In the genomic region with DNA sequence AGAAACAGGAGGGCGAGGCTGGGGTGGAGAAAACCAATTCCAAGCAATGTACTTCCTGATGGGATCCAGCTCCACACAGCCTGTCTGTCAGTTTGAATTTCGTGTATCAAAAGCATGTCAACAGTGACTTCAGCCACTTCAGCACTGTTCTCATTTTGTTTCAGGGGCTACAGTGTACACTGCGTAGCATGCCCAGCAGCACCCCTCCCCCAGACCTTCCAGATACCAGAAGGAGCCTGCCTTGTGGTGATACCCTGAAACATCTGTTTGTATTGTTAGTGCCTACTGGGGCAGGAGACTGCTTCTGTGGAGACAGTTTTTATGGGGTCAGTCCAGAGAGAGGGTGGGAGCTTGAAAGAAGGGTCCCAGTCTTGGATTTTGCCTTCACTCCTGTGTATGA, we compare ENCODE assay signal across 19 mouse cellular contexts. TPM values are rescaled to one million over a fixed set of nuclear protein-coding genes. Genes with fewer than 3 reads are reported as not detected.
DNase-seq lines count a peak whose midpoint lies in the region; ATAC-seq lines count a peak whose summit lies in the region.
"Had no signal": no experiment of that assay in that cellular context is flagged by ENCODE, and none has a peak within 500 bp of the region (broad histone marks: within the 10 kb centered on the region; RNA-seq: fewer than 3 reads in every experiment).

No protein-coding gene starts in this region.

- H3K27ac ChIP-seq in heart, embryonic 11.5 days (ENCODE audit: low read depth, low read length) = peak overlapping the region; percentile 30; the same call in 1 of the 2 replicates
- H3K27ac ChIP-seq in hindbrain, embryonic 10.5 days = peak overlapping the region; percentile 81
- no peak overlapping the region for H3K27ac ChIP-seq in hindbrain, embryonic 16.5 days (ENCODE audit: low read depth, low read length)
- H3K27ac ChIP-seq: liver, embryonic 14.5 days; midbrain, embryonic 15.5 days had no signal

- peaks cover 52% of the 10 kb centered on the region for H3K4me1 ChIP-seq in heart, embryonic 11.5 days (ENCODE audit: control insufficient read depth, insufficient read depth, low read length)
- H3K4me1 ChIP-seq in hindbrain, embryonic 10.5 days (replicated peaks) = peaks cover 40% of the 10 kb centered on the region
- H3K4me1 ChIP-seq in hindbrain, embryonic 16.5 days (ENCODE audit: control insufficient read depth, insufficient read depth, low read depth, low read length) = no peaks in the 10 kb centered on the region

- 0 out of 2 replicates have a peak, but pooled peaks have one; percentile 44 for ATAC-seq in heart, embryonic 11.5 days (replicated peaks; ENCODE audit: insufficient number of reproducible peaks, low FRiP score, low TSS enrichment)
- no peak for ATAC-seq in hindbrain, embryonic 16.5 days
- ATAC-seq: inflammation-experienced regulatory T-cells, adult 6 months; midbrain, embryonic 15.5 days had no signal

- H3K9ac ChIP-seq in heart, embryonic 11.5 days (ENCODE audit: low read depth, low read length) = no peak overlapping the region
- no peak overlapping the region for H3K9ac ChIP-seq in hindbrain, embryonic 16.5 days (ENCODE audit: low read depth, low read length)
- H3K9ac ChIP-seq: liver, embryonic 14.5 days; midbrain, embryonic 15.5 days had no signal

- DNase-seq in heart, postnatal 10 days = no peak
- DNase-seq in hindbrain, embryonic 10.5 days (ENCODE audit: low spot score) = no peak
- DNase-seq in thymus, postnatal 4 days = peak; percentile 33
- DNase-seq in thymus, postnatal 14 days = no peak
- DNase-seq in retina, postnatal 1 day = peak; percentile 50
- DNase-seq in cerebellum, postnatal 14 days = no peak
- DNase-seq: adrenal gland, adult 2 months; cerebellum, adult 2 months; gastrocnemius, postnatal 25 days; kidney, adult 2 months; kidney, postnatal 10 days; right cerebral cortex, postnatal 4 days; thymus, postnatal 36 days had no signal

- H3K36me3 ChIP-seq in heart, embryonic 11.5 days (ENCODE audit: control insufficient read depth, insufficient read depth, low read length) = no peaks in the 10 kb centered on the region
- H3K36me3 ChIP-seq in hindbrain, embryonic 10.5 days = no peaks in the 10 kb centered on the region
- no peaks in the 10 kb centered on the region for H3K36me3 ChIP-seq in hindbrain, embryonic 16.5 days (ENCODE audit: control insufficient read depth, insufficient read depth, low read length)
- H3K36me3 ChIP-seq: midbrain, embryonic 15.5 days had no signal

- no peaks in the 10 kb centered on the region for H3K27me3 ChIP-seq in heart, embryonic 11.5 days (ENCODE audit: control insufficient read depth, insufficient read depth, low read length)
- H3K27me3 ChIP-seq in hindbrain, embryonic 10.5 days (ENCODE audit: insufficient read depth, poor library complexity, severe bottlenecking) = no peaks in the 10 kb centered on the region
- H3K27me3 ChIP-seq in hindbrain, embryonic 16.5 days (replicated peaks; ENCODE audit: control insufficient read depth, insufficient read depth, low read length) = no peaks in the 10 kb centered on the region
- H3K27me3 ChIP-seq: midbrain, embryonic 15.5 days had no signal

- no peaks in the 10 kb centered on the region for H3K9me3 ChIP-seq in heart, embryonic 11.5 days (replicated peaks; ENCODE audit: control insufficient read depth, low read length)
- no peaks in the 10 kb centered on the region for H3K9me3 ChIP-seq in hindbrain, embryonic 10.5 days
- H3K9me3 ChIP-seq in hindbrain, embryonic 16.5 days (ENCODE audit: control insufficient read depth, low read length) = no peaks in the 10 kb centered on the region
- H3K9me3 ChIP-seq: midbrain, embryonic 15.5 days had no signal

- H3K4me2 ChIP-seq in heart, embryonic 11.5 days = no peak overlapping the region
- H3K4me2 ChIP-seq in hindbrain, embryonic 16.5 days (ENCODE audit: low read length) = no peak overlapping the region
- H3K4me2 ChIP-seq: midbrain, embryonic 15.5 days had no signal

- no peak overlapping the region for H3K4me3 ChIP-seq in heart, embryonic 11.5 days (ENCODE audit: low read depth, low read length)
- H3K4me3 ChIP-seq in hindbrain, embryonic 10.5 days = no peak overlapping the region
- H3K4me3 ChIP-seq in hindbrain, embryonic 16.5 days (ENCODE audit: low read length) = no peak overlapping the region
- H3K4me3 ChIP-seq: midbrain, embryonic 15.5 days; myocyte had no signal

- WGBS in heart, embryonic 11.5 days (ENCODE audit: insufficient replicate concordance) = 42% methylated on average over 3 of the region's 3 CpGs
- WGBS in hindbrain, embryonic 10.5 days = 64% methylated on average over 3 of the region's 3 CpGs
- 80% methylated on average over 3 of the region's 3 CpGs for WGBS in hindbrain, embryonic 16.5 days

- intact Hi-C loops in heart, postnatal 10 days (cut with DNase I) = loop anchor here (2.0 to 5.0 kb wide), 2 partner anchors 119 to 616 kb away; no protein-coding TSS in a partner anchor

RNA-seq across cellular contexts. Expression of a gene that starts 54.1 kb away (rescaled TPM):
- polyA plus RNA-seq in heart, embryonic 11.5 days (2014; fragmentation: Nextera tagmentation; extraction: Ambion mirVana) = 52.6 and 60.6 TPM in 2 replicates
- total RNA-seq in heart, postnatal 10 days (2021) = 100 to 1,000 TPM; 548 to 551 TPM
- polyA plus RNA-seq in hindbrain, embryonic 10.5 days (2016; fragmentation: Nextera tagmentation; extraction: Ambion mirVana) = 34.6 and 41.4 TPM in 2 replicates
- polyA plus RNA-seq in hindbrain, embryonic 16.5 days (2015; fragmentation: Nextera tagmentation; extraction: Ambion mirVana) = 46.3 and 47.5 TPM in 2 replicates

Comparison
In these comparisons a context has a peak if more than half of its experiments do, and no peak if none do; other contexts are left out.
1. DNase-seq: peak in thymus, postnatal 4 days (single experiment) and retina, postnatal 1 day (single experiment); none in heart, postnatal 10 days (0 of 2), hindbrain, embryonic 10.5 days (single experiment), thymus, postnatal 14 days (single experiment) and cerebellum, postnatal 14 days (0 of 2).